ENCODE assay signal across 14 mouse cellular contexts in the genomic region with DNA sequence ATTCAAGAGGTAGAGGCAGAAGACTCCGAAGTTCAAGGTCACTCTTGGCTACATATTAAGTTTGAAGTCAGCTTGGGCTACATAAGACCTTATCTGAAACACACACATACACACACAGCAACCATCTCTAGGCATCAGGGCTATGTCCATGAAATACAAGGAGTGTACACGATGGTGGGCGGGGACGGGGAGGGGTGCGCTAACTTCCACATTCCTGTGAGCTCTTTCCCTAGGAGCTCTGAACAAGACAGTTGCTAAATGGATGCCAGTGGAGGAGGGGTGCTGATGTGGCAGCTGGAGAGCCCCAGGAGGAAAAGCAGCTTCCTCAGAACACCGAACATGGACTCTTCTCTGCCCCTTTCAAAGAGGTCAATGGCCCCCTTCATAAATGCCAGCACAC.
"Had no signal": no experiment of that assay in that cellular context is flagged by ENCODE, and none has a peak within 500 bp of the region (broad histone marks: within the 10 kb centered on the region; RNA-seq: fewer than 3 reads in every experiment).

No protein-coding gene starts in this region.

- H3K4me2 ChIP-seq: limb, embryonic 13.5 days; midbrain, embryonic 12.5 days; neural tube, embryonic 13.5 days had no signal

- H3K9ac ChIP-seq: limb, embryonic 13.5 days; liver, embryonic 14.5 days; midbrain, embryonic 12.5 days; neural tube, embryonic 13.5 days had no signal

- H3K27ac ChIP-seq: layer of hippocampus, adult 2 months; limb, embryonic 13.5 days; liver, embryonic 14.5 days; midbrain, embryonic 12.5 days; neural tube, embryonic 13.5 days had no signal

- DNase-seq: kidney, postnatal 10 days; kidney, postnatal 4 days; lung, adult 18-20 months; retina, postnatal 1 day; right cerebral cortex, postnatal 4 days; spleen, adult 18-20 months; thymus, adult 2 months; thymus, postnatal 25 days had no signal

- ATAC-seq: midbrain, embryonic 16.5 days had no signal

- H3K27me3 ChIP-seq: limb, embryonic 13.5 days; midbrain, embryonic 12.5 days; neural tube, embryonic 13.5 days had no signal

- H3K9me3 ChIP-seq: limb, embryonic 13.5 days; midbrain, embryonic 12.5 days; neural tube, embryonic 13.5 days had no signal

- H3K4me1 ChIP-seq: midbrain, embryonic 12.5 days; neural tube, embryonic 13.5 days had no signal

- H3K36me3 ChIP-seq: limb, embryonic 13.5 days; midbrain, embryonic 12.5 days; neural tube, embryonic 13.5 days had no signal

- H3K4me3 ChIP-seq: layer of hippocampus, adult 2 months; limb, embryonic 13.5 days; midbrain, embryonic 12.5 days; neural tube, embryonic 13.5 days had no signal
